Mouse (Mus musculus) forebrain, embryonic 15.5 days (tissue): ENCODE measurements around the gene D130043K22Rik. TPM values are rescaled to one million over a fixed set of nuclear protein-coding genes. Genes with fewer than 3 reads are reported as not detected.

Experiments
- ATAC-seq: fragments of 200-750 bp; cut with Nextera tagmentation; replicated peaks from 2 replicates; pipeline ENCODE4 v1.8.0; 2017; ENCODE audit warnings: mild to moderate bottlenecking, moderate TSS enrichment, moderate library complexity
- H3K27ac ChIP-seq: fragments of 300-500 bp; sonication (generic); replicated peaks from 2 replicates; pipeline ENCODE4 v1.5.1; 2015; ENCODE audit warnings: mild to moderate bottlenecking, inconsistent platforms
- H3K27me3 ChIP-seq: fragments of 300-500 bp; sonication (generic); 2 replicates; pipeline ENCODE4 v1.6.1; 2015; ENCODE audit warnings: inconsistent platforms
- H3K36me3 ChIP-seq: fragments of 300-500 bp; sonication (generic); 2 replicates; pipeline ENCODE4 v1.6.1; 2015; ENCODE audit warnings: mild to moderate bottlenecking, inconsistent platforms
- H3K4me1 ChIP-seq: fragments of 300-500 bp; sonication (generic); 2 replicates; pipeline ENCODE4 v1.6.1; 2015; ENCODE audit warnings: inconsistent platforms
- H3K4me2 ChIP-seq: fragments of 300-500 bp; sonication (generic); replicated peaks from 2 replicates; pipeline ENCODE4 v1.6.1; 2015; ENCODE audit warnings: mild to moderate bottlenecking, inconsistent platforms
- H3K4me3 ChIP-seq: fragments of 300-500 bp; sonication (generic); 2 replicates; pipeline ENCODE4 v1.5.1; 2015; ENCODE audit warnings: mild to moderate bottlenecking, inconsistent platforms
- H3K9ac ChIP-seq: fragments of 300-500 bp; sonication (generic); replicated peaks from 2 replicates; pipeline ENCODE4 v1.6.1; 2015; ENCODE audit warnings: mild to moderate bottlenecking, inconsistent platforms
- H3K9me3 ChIP-seq: fragments of 300-500 bp; sonication (generic); 2 replicates; pipeline ENCODE4 v1.6.1; 2016; ENCODE audit warnings: inconsistent platforms
- WGBS: fragments of 180-500 bp; shearing (Covaris S2); methylation state at CpG from one replicate; pipeline ENCODE4 v1.1.7; 2015; ENCODE audit warnings: mixed read lengths; 5-methylcytosine and 5-hydroxymethylcytosine counted together
- polyA plus RNA-seq: library from polyadenylated mRNA; unstranded; fragments of >200 nt; fragmentation: Nextera tagmentation; extraction: Ambion mirVana; gene quantifications from 2 replicates; pipeline ENCODE4 v1.2.1, GENCODE M21; 2015

D130043K22Rik gene
- polyA plus RNA-seq, 1 experiment from 2014 or later = 3.2 TPM

GRCm38 (mm10) chr13:24913576-24913975 is 68.6 kb downstream of the D130043K22Rik start:
- H3K36me3 ChIP-seq = peaks cover 21% of the 10 kb centered on the region; the same call in 1 of the 2 replicates
- no peaks in the 10 kb centered on the region for H3K9me3 ChIP-seq
- no peaks in the 10 kb centered on the region for H3K27me3 ChIP-seq
- 93% methylated on average over 7 of the region's 7 CpGs for WGBS
- no peak overlapping the region for H3K27ac ChIP-seq
- no peak overlapping the region for H3K9ac ChIP-seq
- no peak overlapping the region for H3K4me2 ChIP-seq
- ATAC-seq = no peak
- H3K4me3 ChIP-seq = no peak overlapping the region
- no peaks in the 10 kb centered on the region for H3K4me1 ChIP-seq

- Histone ChIP-seq H3K4me2 (no peak overlapping the region), H3K9ac (no peak overlapping the region), H3K4me1 (no peaks in the 10 kb centered on the region), H3K9me3 (no peaks in the 10 kb centered on the region), H3K27me3 (no peaks in the 10 kb centered on the region), H3K27ac (no peak overlapping the region), H3K36me3 (peaks cover 27% of the 10 kb centered on the region; the same call in 1 of the 2 replicates), H3K4me3 (no peak overlapping the region)
- no peak for ATAC-seq
- whole genome bisulfite sequencing = 96% methylated on average over 4 of the region's 4 CpGs
Observed at GRCm38 (mm10) chr13:24914915-24915314, 70.0 kb downstream of the D130043K22Rik start.

- Histone ChIP-seq H3K4me2 (no peak overlapping the region), H3K27me3 (no peaks in the 10 kb centered on the region), H3K27ac (no peak overlapping the region), H3K9me3 (no peaks in the 10 kb centered on the region), H3K36me3 (peaks cover 23% of the 10 kb centered on the region; the same call in 1 of the 2 replicates), H3K4me1 (no peaks in the 10 kb centered on the region), H3K4me3 (no peak overlapping the region), H3K9ac (no peak overlapping the region)
- WGBS = 71% methylated on average over 13 of the region's 13 CpGs
- ATAC-seq = no peak
Observed at GRCm38 (mm10) chr13:24915831-24916230, 70.9 kb downstream of the D130043K22Rik start.

- 31% methylated on average over 5 of the region's 5 CpGs for WGBS
Observed at GRCm38 (mm10) chr13:24920333-24920977, 75.5 kb downstream of the D130043K22Rik start.

GRCm38 (mm10) chr13:24921281-24921680 is 76.3 kb downstream of the D130043K22Rik start:
- H3K27ac ChIP-seq = no peak overlapping the region

More at GRCm38 (mm10) chr13:24920333-24920977, 75.5 kb downstream of the D130043K22Rik start:
- no peak overlapping the region for H3K4me3 ChIP-seq
- H3K36me3 ChIP-seq = peaks cover 26% of the 10 kb centered on the region
- no peaks in the 10 kb centered on the region for H3K4me1 ChIP-seq
- H3K4me2 ChIP-seq = no peak overlapping the region
- H3K9me3 ChIP-seq = no peaks in the 10 kb centered on the region
- H3K27me3 ChIP-seq = no peaks in the 10 kb centered on the region
- peak; percentile 96 for ATAC-seq
- no peak overlapping the region for H3K9ac ChIP-seq
- H3K27ac ChIP-seq = no peak overlapping the region

GRCm38 (mm10) chr13:24923991-24924390 is 79.1 kb downstream of the D130043K22Rik start:
- H3K9ac ChIP-seq = no peak overlapping the region
- peaks cover 14% of the 10 kb centered on the region for H3K36me3 ChIP-seq
- H3K27me3 ChIP-seq = no peaks in the 10 kb centered on the region
- H3K4me2 ChIP-seq = no peak overlapping the region
- H3K4me1 ChIP-seq = no peaks in the 10 kb centered on the region
- no peak overlapping the region for H3K4me3 ChIP-seq
- 92% methylated on average over 5 of the region's 5 CpGs for WGBS
- no peak overlapping the region for H3K27ac ChIP-seq
- no peak for ATAC-seq
- no peaks in the 10 kb centered on the region for H3K9me3 ChIP-seq

More at GRCm38 (mm10) chr13:24921281-24921680, 76.3 kb downstream of the D130043K22Rik start:
- no peak for ATAC-seq
- WGBS = 93% methylated on average over 6 of the region's 6 CpGs
- H3K4me1 ChIP-seq = no peaks in the 10 kb centered on the region
- no peak overlapping the region for H3K4me2 ChIP-seq
- no peaks in the 10 kb centered on the region for H3K9me3 ChIP-seq
- H3K36me3 ChIP-seq = peaks cover 26% of the 10 kb centered on the region
- H3K27me3 ChIP-seq = no peaks in the 10 kb centered on the region
- no peak overlapping the region for H3K9ac ChIP-seq
- no peak overlapping the region for H3K4me3 ChIP-seq

GRCm38 (mm10) chr13:24930591-24930990 is 85.7 kb downstream of the D130043K22Rik start:
- Histone ChIP-seq H3K4me1 (no peaks in the 10 kb centered on the region), H3K4me2 (no peak overlapping the region), H3K36me3 (no peaks in the 10 kb centered on the region), H3K27me3 (no peaks in the 10 kb centered on the region), H3K9me3 (no peaks in the 10 kb centered on the region), H3K9ac (no peak overlapping the region), H3K27ac (no peak overlapping the region), H3K4me3 (no peak overlapping the region)
- no peak for ATAC-seq

- Histone ChIP-seq H3K4me2 (no peak overlapping the region), H3K9ac (no peak overlapping the region), H3K27ac (no peak overlapping the region), H3K36me3 (no peaks in the 10 kb centered on the region), H3K4me3 (no peak overlapping the region), H3K27me3 (no peaks in the 10 kb centered on the region), H3K4me1 (peaks cover 15% of the 10 kb centered on the region), H3K9me3 (no peaks in the 10 kb centered on the region)
- WGBS = 95% methylated on average over 7 of the region's 7 CpGs
- no peak for ATAC-seq
Observed at GRCm38 (mm10) chr13:24933199-24933598, 88.3 kb downstream of the D130043K22Rik start.

GRCm38 (mm10) chr13:24936772-24937107 is 91.8 kb downstream of the D130043K22Rik start:
- Histone ChIP-seq H3K9ac (peak overlapping the region; percentile 66), H3K4me1 (peaks cover 18% of the 10 kb centered on the region), H3K4me3 (peak overlapping the region; percentile 58), H3K9me3 (no peaks in the 10 kb centered on the region), H3K27ac (no peak overlapping the region), H3K36me3 (no peaks in the 10 kb centered on the region), H3K4me2 (peak overlapping the region; percentile 62), H3K27me3 (no peaks in the 10 kb centered on the region)
- peak; percentile 38 for ATAC-seq
- 40% methylated on average over 5 of the region's 5 CpGs for WGBS

- peak within 1 kb of the TSS; percentile 53 for H3K27ac ChIP-seq
- ATAC-seq = peak; percentile 87
- H3K27me3 ChIP-seq = no peaks in the 10 kb centered on the region
- H3K9me3 ChIP-seq = no peaks in the 10 kb centered on the region
- peak within 1 kb of the TSS; percentile 58 for H3K4me3 ChIP-seq
- H3K4me1 ChIP-seq = peaks cover 18% of the 10 kb centered on the region
- no peaks in the 10 kb centered on the region for H3K36me3 ChIP-seq
- H3K9ac ChIP-seq = peak within 1 kb of the TSS; percentile 66
- peak within 1 kb of the TSS; percentile 62 for H3K4me2 ChIP-seq
- under 1% methylated on average over 66 of the region's 75 CpGs for WGBS
Observed at GRCm38 (mm10) chr13:24937108-24937838, 92.3 kb downstream of the D130043K22Rik start, which contains the start of gene Aldh5a1. Aldh5a1 (minus strand) TSS chr13:24937661.

GRCm38 (mm10) chr13:24937839-24938166 is 92.9 kb downstream of the D130043K22Rik start:
- H3K27me3 ChIP-seq = no peaks in the 10 kb centered on the region
- peak; percentile 60 for ATAC-seq
- H3K9ac ChIP-seq = peak overlapping the region; percentile 66
- H3K27ac ChIP-seq = no peak overlapping the region
- H3K4me1 ChIP-seq = peaks cover 18% of the 10 kb centered on the region
- H3K4me3 ChIP-seq = peak overlapping the region; percentile 58
- no peaks in the 10 kb centered on the region for H3K9me3 ChIP-seq
- no peaks in the 10 kb centered on the region for H3K36me3 ChIP-seq
- H3K4me2 ChIP-seq = peak overlapping the region; percentile 62
- 18% methylated on average over 12 of the region's 12 CpGs for WGBS

GRCm38 (mm10) chr13:24938683-24939082 is 93.7 kb downstream of the D130043K22Rik start:
- no peak for ATAC-seq
- Histone ChIP-seq H3K27me3 (no peaks in the 10 kb centered on the region), H3K36me3 (no peaks in the 10 kb centered on the region), H3K4me3 (no peak overlapping the region), H3K9ac (no peak overlapping the region), H3K27ac (no peak overlapping the region), H3K4me1 (peaks cover 18% of the 10 kb centered on the region), H3K9me3 (no peaks in the 10 kb centered on the region), H3K4me2 (no peak overlapping the region)
- 36% methylated on average over 9 of the region's 9 CpGs for WGBS
